Mouse (Mus musculus): Measurements from ENCODE around the gene Bcl7a.

- TF ChIP-seq POLR2A (IDR thresholded peaks at IDR 0.05; ENCODE audit: borderline replicate concordance, low read depth, low read length), result no peak
- no peak for TF ChIP-seq CTCF (IDR thresholded peaks at IDR 0.05; ENCODE audit: low read depth, low read length)
These were observed 15.9 kb upstream of the Bcl7a start for GRCm38 (mm10) chr5:123327686-123328085.

All from bone marrow macrophage, adult 2 months (primary cell).